Mouse (Mus musculus) heart, adult 2 months (tissue): ENCODE measurements at regions not wholly inside any gene's neighbourhood (a gene's known extent, or its start where the extent isn't known, plus 50 kb on each side); places are given as distances from the start of the nearest gene placed in this dataset.

Experiments
- CTCF ChIP-seq: fragments of 200-600 bp; IDR thresholded peaks from 2 replicates; pipeline ENCODE4 v1.8.1; 2022; ENCODE audit warnings: antibody characterized with exemption, mild to moderate bottlenecking, moderate library complexity
- POLR2A ChIP-seq: fragments of 200-500 bp; IDR thresholded peaks from 2 replicates; pipeline ENCODE4 v1.6.1; 2011; ENCODE audit warnings: mild to moderate bottlenecking, low read depth, low read length, control low read depth; ENCODE audit not compliant: insufficient read depth

GRCm38 (mm10) chr16:39162684-39163083, 270.2 kb downstream of the Igsf11 start:
- TF ChIP-seq CTCF (0 out of 2 replicates have a peak, but pooled peaks have one; percentile 2), POLR2A (no peak)
